Mouse (Mus musculus) CH12F3 (cell line): Measurements from ENCODE around the gene Tppp3.

ENCODE experiments used
- in situ Hi-C: fragments of 300-500 bp; cut with MboI; formaldehyde crosslinking; loops from 2 replicates; pipeline ENCODE4 v1.14.3; 2020; ENCODE audit warnings: low sequenced_read_pairs

The Tppp3 gene

DNA sequence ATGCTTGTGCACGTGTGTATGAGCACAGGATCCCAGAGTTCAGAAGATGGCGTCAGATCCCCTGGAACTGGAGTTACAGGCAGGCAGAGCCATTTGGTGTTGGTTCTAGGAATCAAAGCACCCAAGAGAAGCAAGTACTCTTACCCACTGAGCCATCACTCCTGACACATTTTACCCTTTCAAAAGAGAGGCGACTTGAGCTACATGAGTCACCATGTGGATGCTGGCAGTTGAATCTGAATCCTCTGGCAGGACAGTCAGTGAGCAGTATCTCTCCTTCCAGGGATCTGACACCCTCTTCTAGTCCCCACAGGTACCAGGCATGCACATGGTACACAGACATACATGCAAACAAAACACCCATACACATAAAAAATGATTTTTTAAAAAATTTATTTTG is 16.8 kb upstream of the Tppp3 start:
- in situ Hi-C loops = loop anchor here (10.0 kb wide), 1 partner anchor 57 kb away; no protein-coding TSS in a partner anchor

DNA sequence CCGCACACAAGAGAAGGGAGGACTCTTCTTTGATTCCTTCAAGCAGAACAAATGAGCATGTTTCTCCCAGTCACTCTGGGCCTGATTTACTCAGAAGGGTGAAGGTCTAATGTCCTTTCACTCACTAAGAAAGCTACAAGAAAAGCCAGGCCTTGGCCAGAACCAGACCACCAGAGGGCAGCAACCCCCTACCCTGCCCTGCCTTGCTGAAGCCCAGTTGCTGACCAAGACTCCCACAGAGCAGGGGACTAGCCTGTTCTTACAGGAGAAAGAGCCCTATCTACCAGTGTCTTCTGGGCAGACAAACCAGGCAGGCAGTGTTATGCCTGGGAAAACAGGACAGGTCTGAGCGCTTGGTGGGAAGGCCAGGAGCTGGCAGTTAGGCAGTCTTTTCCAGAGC is 13.1 kb upstream of the Tppp3 start:
- in situ Hi-C loops = loop anchor here (10.0 kb wide), 1 partner anchor 60 kb away; no protein-coding TSS in a partner anchor

DNA sequence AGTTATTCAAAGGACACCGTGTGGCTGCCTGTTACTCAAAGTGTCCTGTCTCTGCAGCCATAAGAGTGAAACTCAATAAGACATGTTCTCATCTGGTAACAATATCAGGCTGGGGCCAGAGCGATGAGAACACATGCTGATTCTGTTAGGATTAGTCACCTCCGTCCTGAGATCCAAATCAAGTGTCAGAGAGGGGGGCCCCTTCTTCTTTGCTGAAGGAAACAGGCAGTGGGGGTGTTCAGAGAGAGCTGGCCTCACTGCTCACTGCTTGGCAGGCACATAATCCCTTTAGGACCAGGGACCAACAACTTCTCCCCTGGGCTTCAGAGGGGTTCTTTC is 12.7 kb upstream of the Tppp3 start:
- in situ Hi-C loops = loop anchor here (10.0 kb wide), 1 partner anchor 61 kb away; no protein-coding TSS in a partner anchor

DNA sequence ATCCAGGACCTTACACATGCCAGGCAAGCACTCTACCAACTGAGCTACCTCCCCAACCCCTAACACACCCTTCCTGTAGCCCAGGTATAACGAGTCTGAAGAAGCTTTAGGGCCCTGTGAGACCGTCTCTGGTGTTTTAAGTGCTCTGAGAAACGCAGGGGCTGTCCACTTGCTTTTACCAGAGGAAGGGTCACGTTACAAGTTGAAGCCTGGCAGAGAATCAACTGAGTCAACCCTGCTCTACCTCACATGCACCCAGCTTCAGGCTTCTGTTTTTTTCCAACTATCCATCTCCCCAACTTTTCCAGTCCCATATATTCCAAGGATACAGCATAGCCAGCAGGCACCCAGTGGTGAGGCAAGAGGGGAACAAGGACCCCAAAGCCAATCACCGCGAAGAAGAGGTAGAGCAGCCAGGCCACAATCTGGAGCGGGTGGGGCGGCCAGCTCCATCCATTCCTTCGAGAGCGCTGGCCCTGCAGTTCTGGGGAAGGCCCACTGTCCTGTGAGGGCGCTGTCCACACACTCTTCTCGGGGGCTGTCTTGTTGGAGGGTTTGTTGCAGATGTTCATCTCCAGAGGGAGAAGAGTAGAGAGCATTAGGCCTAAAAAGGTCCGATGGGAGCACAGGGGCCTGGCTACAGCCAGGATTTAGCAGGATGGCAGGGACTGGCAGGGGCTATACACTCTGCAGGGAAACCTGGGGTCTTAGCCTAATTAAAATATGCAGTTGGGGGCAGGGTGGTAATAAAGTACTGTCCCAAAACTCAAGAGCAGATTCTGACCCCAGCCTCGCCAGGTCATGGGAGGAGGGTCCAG is 12.1 kb upstream of the Tppp3 start:
- in situ Hi-C loops = loop anchor here (10.0 kb wide), 1 partner anchor 61 kb away; no protein-coding TSS in a partner anchor

DNA sequence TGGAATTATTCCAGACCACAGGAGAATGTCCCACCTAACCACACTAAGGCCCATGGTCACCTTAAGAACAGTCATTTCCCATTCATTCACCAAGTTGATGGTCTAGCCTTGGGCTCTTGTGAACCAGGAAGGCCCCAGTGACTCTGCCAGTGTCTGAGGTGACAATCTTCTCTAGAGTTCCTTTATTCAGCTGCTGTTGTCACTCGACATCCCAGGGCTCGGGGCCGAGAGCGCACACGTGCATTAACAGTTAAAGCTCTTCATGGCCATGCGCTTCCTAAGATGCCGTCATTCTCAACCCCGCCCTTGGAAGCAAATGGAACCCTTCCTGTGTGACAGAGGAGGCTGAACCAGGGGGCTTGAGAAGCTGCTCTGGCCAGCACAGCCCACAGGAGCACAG is 10.8 kb upstream of the Tppp3 start:
- in situ Hi-C loops = loop anchor here (10.0 kb wide), 1 partner anchor 63 kb away; no protein-coding TSS in a partner anchor

GRCm38 (mm10) chr8:105481453-105481852 is 10.1 kb upstream of the Tppp3 start:
- in situ Hi-C loops = loop anchor here (10.0 kb wide), 1 partner anchor 63 kb away; no protein-coding TSS in a partner anchor

- in situ Hi-C loops = loop anchor here (10.0 kb wide), 1 partner anchor 64 kb away; no protein-coding TSS in a partner anchor
Observed at GRCm38 (mm10) chr8:105481013-105481412, 9.7 kb upstream of the Tppp3 start.

GRCm38 (mm10) chr8:105477792-105478191 is 6.5 kb upstream of the Tppp3 start:
- in situ Hi-C loops = no loop called here

GRCm38 (mm10) chr8:105476628-105477413 is 5.5 kb upstream of the Tppp3 start:
- in situ Hi-C loops = no loop called here

GRCm38 (mm10) chr8:105476161-105476560 is 4.8 kb upstream of the Tppp3 start:
- in situ Hi-C loops = no loop called here

- in situ Hi-C loops = no loop called here
Observed at GRCm38 (mm10) chr8:105475742-105476141, 4.4 kb upstream of the Tppp3 start.

GRCm38 (mm10) chr8:105475254-105475653 is 3.9 kb upstream of the Tppp3 start:
- in situ Hi-C loops = no loop called here

- in situ Hi-C loops = no loop called here
Observed at GRCm38 (mm10) chr8:105474680-105475079, 3.4 kb upstream of the Tppp3 start.

GRCm38 (mm10) chr8:105473816-105474606 is 2.7 kb upstream of the Tppp3 start:
- in situ Hi-C loops = no loop called here

DNA sequence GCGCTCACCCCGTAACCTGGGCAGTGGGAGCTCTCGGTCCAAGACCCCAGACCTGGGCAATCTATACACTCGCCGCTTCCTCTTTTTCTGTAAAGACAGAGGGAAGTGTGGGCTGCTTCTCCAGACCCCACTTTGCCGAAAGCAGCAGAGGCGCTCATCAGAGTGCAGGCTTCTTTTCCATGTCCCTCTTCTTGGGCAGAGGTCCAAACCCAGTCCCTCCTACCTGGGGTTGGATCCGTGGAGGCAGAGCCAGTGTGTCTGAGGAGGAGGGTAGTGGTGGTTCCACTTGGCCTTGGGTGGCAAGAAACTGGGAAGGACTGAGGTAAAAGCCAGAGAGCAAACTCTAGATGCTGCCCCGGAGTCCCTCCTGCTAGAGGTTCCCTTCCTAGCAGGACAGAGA is 1.7 kb upstream of the Tppp3 start:
- in situ Hi-C loops = no loop called here

GRCm38 (mm10) chr8:105472414-105472932 is 1.1 kb upstream of the Tppp3 start:
- in situ Hi-C loops = no loop called here

GRCm38 (mm10) chr8:105470681-105471313 is 529 bp downstream of the Tppp3 start:
- in situ Hi-C loops = no loop called here

DNA sequence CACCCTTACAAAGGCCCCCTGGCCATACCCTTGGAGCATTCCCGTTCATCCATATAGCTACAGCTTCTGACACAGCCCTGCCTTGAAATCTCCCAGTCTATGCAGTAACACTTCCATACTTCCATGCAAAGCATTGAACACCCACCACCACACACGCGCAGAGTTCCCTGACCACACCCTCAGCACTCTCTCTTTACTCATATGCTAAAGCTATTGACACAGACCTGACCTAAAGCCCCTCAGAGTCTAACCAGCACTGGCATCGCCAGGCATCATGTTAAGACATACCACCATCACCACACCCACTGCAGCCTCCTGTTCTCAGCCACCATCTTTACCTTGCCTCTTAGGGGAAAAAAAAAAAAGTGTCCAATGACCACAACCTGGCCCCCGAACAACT is 1.1 kb downstream of the Tppp3 start:
- in situ Hi-C loops = no loop called here

- in situ Hi-C loops = no loop called here
Observed at GRCm38 (mm10) chr8:105469816-105470215, 1.5 kb downstream of the Tppp3 start.

DNA sequence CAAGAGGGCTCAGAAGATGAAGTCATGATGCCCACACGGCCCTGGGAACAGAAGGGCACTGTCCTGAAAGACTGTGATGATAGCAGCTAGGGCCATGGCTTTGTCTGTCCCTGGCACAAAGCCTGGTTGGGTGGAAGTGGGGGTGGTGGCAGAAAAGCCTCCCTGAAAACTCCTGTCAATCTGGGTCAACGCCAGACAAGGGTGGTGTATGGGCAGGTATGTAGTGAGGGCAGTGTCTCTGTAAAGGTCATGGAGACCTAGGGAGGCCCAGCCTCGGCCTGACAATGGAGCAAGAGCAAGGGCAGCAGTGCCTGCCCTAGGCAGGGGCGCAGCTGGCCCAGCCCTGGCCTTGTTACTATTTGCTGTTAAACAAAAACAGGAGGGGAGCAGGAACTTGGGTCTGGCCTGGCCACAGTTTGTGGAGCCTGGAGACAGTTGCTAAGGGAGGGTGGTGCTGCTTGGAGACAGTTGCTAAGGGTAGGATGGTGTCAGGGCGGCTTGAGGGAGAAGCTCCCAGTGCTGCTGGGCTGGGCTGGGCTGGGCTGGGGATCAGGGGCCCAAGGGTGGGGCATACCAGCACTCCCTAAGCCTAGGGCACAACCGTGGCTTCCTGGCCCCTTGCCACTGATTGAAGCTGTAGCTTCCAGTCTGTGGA is 2.2 kb downstream of the Tppp3 start:
- in situ Hi-C loops = no loop called here
